Mouse (Mus musculus) kidney, postnatal 4 days (tissue): ENCODE data around the gene Tspan15.

Experiments used
- DNase-seq, 2 experiments: peaks; one replicate each; pipeline ENCODE4 v3.0.0; 2021; ENCODE audit warnings: mixed read lengths in 2 of 2

The Tspan15 gene

DNA sequence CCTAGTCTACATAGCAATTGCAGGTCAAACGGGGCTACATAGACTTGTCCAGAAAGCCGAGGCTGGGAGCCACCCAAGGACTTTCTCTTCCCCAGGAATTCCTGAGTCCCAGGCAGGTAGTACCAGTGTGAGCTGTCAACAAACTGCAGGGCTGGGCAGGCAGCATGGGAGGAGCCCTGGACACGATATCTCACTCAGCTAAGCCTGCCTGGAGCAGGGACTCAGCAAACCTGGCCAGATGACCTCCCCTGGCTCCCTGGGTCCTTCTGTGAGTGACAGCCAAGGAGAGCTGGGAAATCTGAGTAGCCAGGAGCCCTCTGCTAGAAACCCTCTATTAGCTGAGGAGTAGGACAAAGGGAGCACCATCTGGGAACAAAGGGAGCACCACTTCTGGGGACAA lies 41.7 kb downstream of the Tspan15 start:
- DNase-seq, result no peak

DNA sequence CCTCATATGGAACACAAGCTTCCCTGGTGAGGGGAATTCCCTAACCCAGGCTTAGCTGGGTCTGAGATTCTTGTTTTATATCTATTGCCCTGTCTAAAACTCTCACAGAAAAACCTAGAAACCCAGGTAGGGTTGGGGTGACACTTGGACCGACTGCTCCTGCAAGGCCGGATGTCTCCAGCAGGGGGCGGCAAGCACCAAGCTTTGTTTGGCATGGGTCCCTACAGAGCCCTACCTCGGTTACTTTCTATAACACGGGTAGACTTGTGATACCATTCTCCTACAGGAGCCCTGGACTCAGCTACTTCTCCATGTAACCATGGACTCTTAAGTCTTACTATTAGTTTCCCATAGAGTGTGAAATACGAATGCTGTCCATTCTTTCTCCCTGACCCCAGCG lies 44.2 kb downstream of the Tspan15 start:
- peak; percentile 91 to 93 for DNase-seq

DNA sequence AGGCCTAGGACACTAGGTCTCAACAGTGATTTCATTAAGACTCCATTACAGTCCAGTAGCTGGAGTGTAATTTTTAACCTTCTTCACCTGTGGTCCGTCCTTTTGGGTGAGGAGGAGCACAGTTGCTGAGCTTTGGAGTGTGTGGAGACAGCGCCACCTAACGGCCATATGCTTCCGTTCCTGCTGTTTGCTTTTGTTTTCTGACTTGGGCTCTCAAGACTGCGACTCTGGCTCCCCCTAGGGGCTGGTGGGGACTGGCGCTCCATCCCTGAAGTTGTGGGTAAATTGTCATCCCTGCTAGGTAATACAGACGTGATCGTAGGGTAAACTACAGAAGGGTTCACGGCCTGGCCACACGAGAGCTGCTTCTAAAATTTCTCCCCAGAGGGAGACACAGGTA lies 48.0 kb downstream of the Tspan15 start:
- peak; percentile 97 to 98 for DNase-seq

- no peak for DNase-seq
Measured at GRCm38 (mm10) chr10:62182471-62183014, 48.5 kb downstream of the Tspan15 start.

DNA sequence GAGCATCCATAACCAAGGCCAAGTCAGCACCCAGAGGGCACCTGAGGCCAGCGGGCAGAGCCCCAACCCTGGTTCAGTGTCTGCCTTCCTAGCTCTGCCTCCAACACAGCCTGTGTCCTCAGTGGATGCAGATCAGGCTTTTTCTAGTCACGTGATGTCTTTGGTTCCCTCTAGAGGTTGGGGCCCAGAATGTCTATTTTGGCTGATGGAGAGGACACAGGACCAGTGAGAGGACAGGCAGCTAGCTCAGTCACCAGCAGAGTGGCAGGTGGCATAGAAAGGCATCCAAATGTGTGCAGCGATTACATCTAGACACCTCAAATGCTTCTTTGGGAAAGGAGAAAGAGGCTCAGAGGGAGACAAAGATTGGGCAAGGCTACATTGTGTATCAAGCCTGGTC lies 49.4 kb downstream of the Tspan15 start:
- no peak for DNase-seq

DNA sequence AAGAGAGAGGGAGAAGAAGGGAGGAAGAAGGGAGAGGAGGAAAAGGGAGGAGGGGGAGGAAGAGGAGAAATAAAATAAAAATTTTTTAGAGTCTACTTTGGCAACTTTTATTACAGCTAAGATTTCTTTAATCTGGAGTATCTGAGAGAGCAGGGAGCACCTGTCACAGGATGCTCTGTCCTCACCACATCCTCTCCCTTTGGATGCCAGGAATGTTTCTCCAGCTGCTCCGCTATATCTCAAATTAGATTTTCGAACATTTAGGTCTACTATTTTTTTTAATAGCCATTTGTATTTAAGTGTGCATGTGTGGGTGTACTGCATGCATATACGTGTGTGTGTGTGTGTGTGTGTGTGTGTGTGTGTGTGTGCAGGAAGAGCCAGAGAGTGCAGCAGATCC lies 51.1 kb downstream of the Tspan15 start:
- no peak for DNase-seq

DNA sequence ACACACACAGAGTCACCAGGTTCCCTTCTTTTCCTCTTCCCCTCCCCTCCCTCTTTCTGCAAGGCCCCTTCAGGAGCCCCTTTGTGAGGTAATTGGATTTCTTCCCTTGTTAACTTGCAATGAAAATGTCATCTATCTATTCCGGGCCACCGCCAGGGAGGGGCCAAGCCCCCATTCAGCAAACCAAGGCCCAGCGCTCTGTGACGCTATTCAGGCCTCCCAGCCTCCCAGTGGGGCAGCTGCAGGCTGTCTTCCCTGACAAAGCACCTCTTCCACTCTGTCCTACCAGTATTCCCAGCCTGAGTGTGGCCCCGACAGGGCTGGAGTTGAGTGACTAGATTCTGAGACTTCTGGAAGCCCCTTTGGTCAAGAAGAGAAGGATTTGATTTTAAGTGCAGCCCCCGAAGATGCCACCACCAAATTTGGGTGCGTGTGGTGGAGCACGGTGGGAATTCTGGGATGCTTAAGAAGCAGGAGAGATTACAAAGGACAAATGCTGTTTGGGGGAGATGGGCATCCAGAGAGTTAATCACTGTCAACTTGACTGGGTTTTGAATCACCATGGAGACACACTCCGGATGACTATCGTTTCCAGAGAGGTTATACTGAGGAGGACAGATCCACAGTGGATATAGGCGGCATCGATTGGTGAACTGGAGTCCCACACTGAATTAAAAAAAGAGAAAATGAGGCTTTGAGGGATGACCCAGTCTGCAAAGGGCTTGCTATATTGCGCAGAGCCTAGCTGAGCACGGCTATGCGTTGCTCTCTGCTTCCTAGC lies 56.3 kb downstream of the Tspan15 start:
- DNase-seq, result peak in 1 of 2 experiments; percentile 14

DNA sequence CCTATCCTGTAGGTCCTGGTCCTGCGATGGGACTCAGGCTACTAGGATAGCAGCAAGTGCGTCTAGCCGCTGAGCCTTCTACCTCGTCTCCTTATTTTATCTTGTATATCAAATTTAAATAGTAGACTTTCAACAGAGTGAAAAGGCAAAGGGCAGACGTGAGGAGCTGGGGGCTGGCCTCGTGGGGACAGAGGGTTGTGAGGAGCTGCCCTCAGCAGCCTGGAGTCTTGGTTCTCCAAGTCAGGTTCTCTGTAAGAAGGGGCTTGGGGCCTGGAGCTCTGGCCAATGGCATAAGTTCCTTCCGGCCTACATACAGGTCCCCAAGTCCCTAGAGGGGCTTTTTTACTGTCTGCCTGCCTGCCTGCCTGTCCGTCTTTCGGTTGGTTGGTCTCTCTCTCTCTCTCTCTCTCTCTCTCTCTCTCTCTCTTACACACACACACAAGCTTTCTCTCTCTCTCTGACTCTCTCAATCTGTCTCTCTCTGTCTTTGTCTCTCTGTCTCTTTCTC lies 57.1 kb downstream of the Tspan15 start:
- DNase-seq, result no peak

- no peak for DNase-seq
Measured at GRCm38 (mm10) chr10:62172841-62173553, 58.1 kb downstream of the Tspan15 start.

DNA sequence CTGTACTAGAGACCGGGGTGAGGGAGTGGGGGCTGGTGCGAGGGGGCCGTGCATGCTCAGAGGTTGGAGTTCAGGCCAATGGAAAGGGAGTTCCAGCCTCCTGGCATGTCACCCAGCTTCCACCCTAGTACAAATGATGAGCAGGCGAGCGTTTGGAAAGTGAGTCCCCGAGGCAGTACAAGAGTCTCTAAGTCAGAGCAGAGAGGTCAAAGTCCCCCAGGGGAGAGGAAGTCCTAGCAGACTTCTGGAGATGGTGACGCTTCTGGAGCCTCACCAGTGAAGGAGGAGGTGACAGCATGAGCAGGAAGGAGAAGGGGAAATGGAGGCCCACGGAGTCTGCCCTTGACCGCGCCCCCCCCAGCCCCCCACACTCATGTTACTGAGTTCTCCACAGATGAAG lies 68.6 kb downstream of the Tspan15 start:
- DNase-seq, result peak; percentile 27 to 53

GRCm38 (mm10) chr10:62149929-62150328 lies 81.1 kb downstream of the Tspan15 start:
- DNase-seq, result no peak

DNA sequence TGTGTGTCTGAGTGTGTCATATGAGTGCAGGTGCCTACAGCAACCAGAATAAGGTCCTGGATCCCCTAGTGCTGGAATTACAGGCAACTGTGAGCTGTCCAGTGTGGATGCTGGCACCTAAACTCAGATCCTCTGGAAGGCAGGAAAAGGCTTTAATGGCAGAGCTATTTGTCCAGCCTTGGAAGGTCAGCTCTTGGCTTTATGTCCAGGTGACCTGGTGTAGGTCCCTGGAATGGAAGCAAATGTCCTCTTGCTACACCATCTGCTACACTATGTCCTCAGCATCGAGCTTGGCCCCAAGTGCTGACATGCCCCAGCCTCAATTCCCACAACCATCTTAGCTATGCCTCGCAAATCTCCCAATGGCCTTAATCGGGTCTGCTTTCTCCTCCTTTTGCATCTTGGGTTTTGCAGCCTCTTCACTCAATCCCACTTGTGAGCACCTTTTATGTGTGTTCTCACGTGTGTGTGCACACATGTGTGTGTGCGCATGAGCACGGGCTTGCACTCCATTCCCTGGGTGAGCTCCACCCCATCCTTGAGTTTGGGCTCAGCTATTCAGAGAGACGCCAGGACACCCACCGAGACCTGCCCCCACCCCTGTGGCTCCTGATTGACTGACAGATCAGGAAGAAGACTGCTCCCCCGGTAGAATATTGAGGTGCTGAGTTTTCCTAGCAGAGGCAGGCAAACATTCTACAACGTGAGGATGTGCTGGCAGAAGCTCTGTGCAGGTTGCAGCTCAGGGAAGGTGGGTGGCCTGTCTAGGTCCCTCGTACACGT lies 83.4 kb downstream of the Tspan15 start:
- DNase-seq, result no peak

DNA sequence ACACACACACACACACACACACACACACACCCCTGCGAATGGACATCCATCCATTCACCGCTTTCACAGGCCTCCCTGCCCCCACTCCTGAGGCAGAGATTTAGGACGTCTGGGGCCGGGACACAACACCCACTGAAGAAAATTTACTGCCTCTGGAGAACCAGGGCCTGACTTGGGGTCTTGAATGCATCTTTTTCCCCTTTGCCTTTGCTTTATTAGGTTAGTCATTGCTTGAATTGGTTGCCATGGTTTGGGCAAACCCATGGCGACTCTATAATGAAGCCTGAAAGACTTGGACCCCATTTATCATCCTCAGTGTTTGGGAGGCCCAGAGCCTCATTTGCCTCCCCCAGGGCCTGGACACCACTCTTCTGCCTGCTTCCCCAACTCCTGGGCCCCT lies 85.1 kb downstream of the Tspan15 start:
- no peak for DNase-seq

DNA sequence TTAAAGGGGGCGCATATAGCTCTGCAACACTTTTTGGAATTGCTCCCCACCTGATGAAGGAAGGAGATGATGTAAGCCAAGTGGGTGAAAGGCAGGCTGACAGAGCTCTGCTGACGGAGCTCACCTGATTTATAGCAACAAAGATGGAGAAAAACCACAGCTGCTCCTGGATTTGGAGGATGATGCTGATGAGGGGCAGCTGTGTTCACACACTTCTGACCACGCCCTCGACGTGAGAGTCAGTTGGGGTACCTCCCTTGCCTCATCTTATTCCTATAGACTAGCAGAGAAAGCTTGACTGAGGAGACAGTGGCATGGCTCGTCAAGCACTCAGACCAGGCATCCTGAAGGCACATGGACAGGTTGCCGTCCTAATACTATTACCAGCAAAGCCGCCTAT lies 87.2 kb downstream of the Tspan15 start, which contains the start of gene Fam241b:
TSS of gene Fam241b (minus strand) at position 101 of the 400 bp plus-strand sequence.
- DNase-seq, result no peak

DNA sequence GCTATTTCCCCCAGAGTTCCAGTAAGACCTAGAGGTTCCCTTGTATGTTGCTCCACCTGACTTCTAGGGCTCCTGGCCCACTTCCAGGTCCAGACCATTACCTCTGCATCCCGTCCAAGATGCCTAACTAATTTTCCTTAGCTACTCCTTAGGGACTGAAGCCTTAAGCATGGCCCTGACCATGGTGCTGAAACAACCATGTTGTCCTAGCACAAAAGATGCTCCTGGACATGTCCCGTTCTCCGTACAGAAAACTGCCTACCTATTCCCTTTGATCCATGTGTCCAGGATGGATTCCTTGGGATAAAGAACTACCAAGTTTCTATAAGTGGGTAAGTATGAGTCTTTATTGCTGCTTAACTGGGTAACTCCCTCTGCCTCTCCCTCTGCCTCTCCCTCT lies 93.0 kb downstream of the Tspan15 start:
- peak; percentile 80 to 82 for DNase-seq

DNA sequence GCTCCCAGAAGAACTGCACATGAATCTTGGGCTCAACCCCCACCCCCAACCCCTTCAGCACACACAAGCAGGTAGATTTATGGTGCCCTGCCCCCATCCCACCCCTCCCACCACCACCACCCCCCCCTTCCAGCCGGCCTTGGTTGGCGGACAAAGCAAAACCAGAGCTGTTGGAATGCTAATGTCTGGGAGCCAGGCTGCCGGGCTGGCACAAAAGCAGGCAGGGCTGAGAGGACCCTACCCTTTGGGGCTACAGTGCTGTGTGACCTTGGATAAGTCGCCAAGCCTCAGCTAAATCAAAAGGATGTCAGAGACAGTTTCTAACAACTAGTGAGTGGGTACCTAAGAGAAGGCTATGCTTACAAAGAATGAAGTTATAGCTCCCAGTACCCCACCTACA lies 93.9 kb downstream of the Tspan15 start:
- no peak for DNase-seq

- DNase-seq, result no peak
Measured at GRCm38 (mm10) chr10:62135696-62136470, 95.2 kb downstream of the Tspan15 start.
